Mouse (Mus musculus) CD4-positive, CD25-positive, alpha-beta regulatory T cell, adult 2 months (primary cell): ENCODE measurements at regions not wholly inside any gene's neighbourhood (a gene's known extent, or its start where the extent isn't known, plus 50 kb on each side); places are given as distances from the start of the nearest gene placed in this dataset.

Source experiments
- DNase-seq: peaks from one replicate; pipeline ENCODE4 v3.0.0-alpha.2; 2012; ENCODE audit warnings: low read depth, low spot score

GRCm38 (mm10) chr15:10767535-10767934 is 53.1 kb upstream of the Rai14 start:
- DNase-seq: no peak

GRCm38 (mm10) chr15:10770410-10771310 is 56.2 kb upstream of the Rai14 start:
- no peak for DNase-seq

- no peak for DNase-seq
These were observed 56.9 kb upstream of the Rai14 start for GRCm38 (mm10) chr15:10771311-10771690.

GRCm38 (mm10) chr15:10779941-10780620 is 65.7 kb upstream of the Rai14 start:
- no peak for DNase-seq

- no peak for DNase-seq
These were observed 74.9 kb upstream of the Rai14 start for GRCm38 (mm10) chr15:10789371-10789770.

- no peak for DNase-seq
These were observed 76.6 kb upstream of the Rai14 start for GRCm38 (mm10) chr15:10790862-10791497.

- no peak for DNase-seq
These were observed 77.2 kb upstream of the Rai14 start for GRCm38 (mm10) chr15:10791516-10792112.

- no peak for DNase-seq
These were observed 77.7 kb upstream of the Rai14 start for GRCm38 (mm10) chr15:10792156-10792555.

- DNase-seq: no peak
These were observed 80.8 kb upstream of the Rai14 start for GRCm38 (mm10) chr15:10795126-10795792.

GRCm38 (mm10) chr15:10799656-10800055 is 85.2 kb upstream of the Rai14 start:
- DNase-seq: no peak

- DNase-seq: no peak
These were observed 99.8 kb upstream of the Rai14 start for GRCm38 (mm10) chr15:10814195-10814594.

GRCm38 (mm10) chr15:10814709-10815108 is 100.3 kb upstream of the Rai14 start:
- no peak for DNase-seq

- no peak for DNase-seq
These were observed 101.8 kb upstream of the Rai14 start for GRCm38 (mm10) chr15:10816213-10816621.

GRCm38 (mm10) chr15:10818216-10818615 is 103.8 kb upstream of the Rai14 start:
- DNase-seq: no peak

- DNase-seq: no peak
These were observed 104.3 kb upstream of the Rai14 start for GRCm38 (mm10) chr15:10818706-10819105.

GRCm38 (mm10) chr15:10823933-10824332 is 109.5 kb upstream of the Rai14 start:
- DNase-seq: no peak

- DNase-seq: no peak
These were observed 115.2 kb upstream of the Rai14 start for GRCm38 (mm10) chr15:10829588-10829987.

GRCm38 (mm10) chr15:10830478-10830877 is 116.1 kb upstream of the Rai14 start:
- DNase-seq: no peak

- no peak for DNase-seq
These were observed 116.7 kb upstream of the Rai14 start for GRCm38 (mm10) chr15:10831106-10831505.

GRCm38 (mm10) chr15:10832331-10832730 is 117.9 kb upstream of the Rai14 start:
- no peak for DNase-seq

GRCm38 (mm10) chr15:10833866-10834571 is 118.1 kb upstream of the C1qtnf3 start:
- DNase-seq: no peak
